Mouse (Mus musculus): ENCODE data around the gene Hist1h2bb. TPM values are rescaled to one million over a fixed set of nuclear protein-coding genes. Genes with fewer than 3 reads are reported as not detected.
"Not testable (repeated sequence)": the region's sequence is repeated elsewhere in the genome, so short reads cannot be mapped to it uniquely, and the experiment has no call there.

The Hist1h2bb gene
- polyA plus RNA-seq, 1 experiment: 2.8 TPM

DNA sequence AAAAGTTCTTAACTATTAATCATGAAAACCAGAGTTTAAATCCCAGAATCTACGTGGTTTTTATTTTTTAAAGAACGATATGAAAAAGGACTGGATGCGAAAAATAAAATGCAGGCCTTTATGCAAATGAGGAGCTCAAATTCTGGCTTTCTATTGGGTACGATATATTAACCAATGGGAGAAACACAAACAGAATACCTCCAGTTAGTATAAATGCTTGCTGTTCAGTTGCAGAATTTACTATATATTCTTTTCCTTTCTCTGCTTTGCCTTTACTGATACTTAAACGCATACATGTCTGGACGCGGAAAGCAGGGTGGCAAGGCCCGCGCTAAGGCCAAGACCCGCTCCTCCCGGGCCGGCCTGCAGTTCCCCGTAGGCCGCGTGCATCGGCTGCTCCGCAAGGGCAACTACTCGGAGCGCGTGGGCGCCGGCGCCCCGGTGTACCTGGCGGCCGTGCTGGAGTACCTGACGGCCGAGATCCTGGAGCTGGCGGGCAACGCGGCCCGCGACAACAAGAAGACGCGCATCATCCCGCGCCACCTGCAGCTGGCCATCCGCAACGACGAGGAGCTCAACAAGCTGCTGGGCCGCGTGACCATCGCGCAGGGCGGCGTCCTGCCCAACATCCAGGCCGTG is 4.4 kb downstream of the Hist1h2bb start, which contains the start of gene Hist1h2ab:
TSS of gene Hist1h2ab (plus strand) at position 288 of the 639 bp plus-strand sequence.
- H3K4me3 ChIP-seq (ENCODE audit: insufficient read depth, poor library complexity, severe bottlenecking): peak within 1 kb of the TSS; percentile 14
- TF ChIP-seq CEBPB (IDR thresholded peaks at IDR 0.05; ENCODE audit: low read depth): peak; percentile 10
- not testable (repeated sequence) for H3K79me2 ChIP-seq (ENCODE audit: control insufficient read depth, insufficient read depth); H3K27me3 ChIP-seq (ENCODE audit: control insufficient read depth, insufficient read depth, insufficient read length); H3K36me3 ChIP-seq (ENCODE audit: control insufficient read depth, insufficient read depth); H3K79me3 ChIP-seq (ENCODE audit: low read depth)
- H3ac ChIP-seq (ENCODE audit: control insufficient read depth, insufficient read length, low read depth): peak within 1 kb of the TSS; percentile 67

GRCm38 (mm10) chr13:23751478-23751956 is 5.0 kb downstream of the Hist1h2bb start:
- no peaks in the 10 kb centered on the region for H3K27me3 ChIP-seq (ENCODE audit: control insufficient read depth, insufficient read depth, insufficient read length)
- no peaks in the 10 kb centered on the region for H3K79me2 ChIP-seq (ENCODE audit: control insufficient read depth, insufficient read depth)
- no peaks in the 10 kb centered on the region for H3K36me3 ChIP-seq (ENCODE audit: control insufficient read depth, insufficient read depth)
- TF ChIP-seq CTCF (IDR thresholded peaks at IDR 0.05; ENCODE audit: control insufficient read depth, insufficient read depth, insufficient read length) (no peak), MYOD1 (IDR thresholded peaks at IDR 0.05; ENCODE audit: control insufficient read depth, insufficient read length, low read depth) (no peak), USF1 (IDR thresholded peaks at IDR 0.05; ENCODE audit: low read depth) (no peak), CEBPB (IDR thresholded peaks at IDR 0.05; ENCODE audit: low read depth) (no peak), FOSL1 (IDR thresholded peaks at IDR 0.05; ENCODE audit: insufficient read depth, low read length, poor library complexity, severe bottlenecking) (no peak), MYOG (IDR thresholded peaks at IDR 0.05; ENCODE audit: control insufficient read depth, extremely low read depth, insufficient read length) (no peak), MAX (IDR thresholded peaks at IDR 0.05) (no peak)
- peak overlapping the region; percentile 67 for H3ac ChIP-seq (ENCODE audit: control insufficient read depth, insufficient read length, low read depth)
- peak overlapping the region; percentile 14 for H3K4me3 ChIP-seq (ENCODE audit: insufficient read depth, poor library complexity, severe bottlenecking)
- H3K79me3 ChIP-seq (ENCODE audit: low read depth): no peaks in the 10 kb centered on the region

- not testable (repeated sequence) for H3K79me3 ChIP-seq (ENCODE audit: low read depth); H3K27me3 ChIP-seq (ENCODE audit: control insufficient read depth, insufficient read depth, insufficient read length); H3K36me3 ChIP-seq (ENCODE audit: control insufficient read depth, insufficient read depth); H3K79me2 ChIP-seq (ENCODE audit: control insufficient read depth, insufficient read depth)
- Histone ChIP-seq H3ac (ENCODE audit: control insufficient read depth, insufficient read length, low read depth) (peak within 1 kb of the TSS; percentile 67), H3K4me3 (ENCODE audit: insufficient read depth, poor library complexity, severe bottlenecking) (peak within 1 kb of the TSS; percentile 14)
Measured at GRCm38 (mm10) chr13:23752067-23752741, 5.7 kb downstream of the Hist1h2bb start, which contains the start of gene Hist1h3b. TSS of gene Hist1h3b (plus strand) at chr13:23752267.

- H3K4me3 ChIP-seq (ENCODE audit: insufficient read depth, poor library complexity, severe bottlenecking): peak overlapping the region; percentile 7
- TF ChIP-seq MYOD1 (IDR thresholded peaks at IDR 0.05; ENCODE audit: control insufficient read depth, insufficient read length, low read depth): no peak
- no peaks in the 10 kb centered on the region for H3K36me3 ChIP-seq (ENCODE audit: control insufficient read depth, insufficient read depth)
- H3K79me3 ChIP-seq (ENCODE audit: low read depth): no peaks in the 10 kb centered on the region
- H3K79me2 ChIP-seq (ENCODE audit: control insufficient read depth, insufficient read depth): no peaks in the 10 kb centered on the region
- peak overlapping the region; percentile 59 for H3ac ChIP-seq (ENCODE audit: control insufficient read depth, insufficient read length, low read depth)
- H3K27me3 ChIP-seq (ENCODE audit: control insufficient read depth, insufficient read depth, insufficient read length): no peaks in the 10 kb centered on the region
Measured at GRCm38 (mm10) chr13:23752742-23753172, 6.2 kb downstream of the Hist1h2bb start.

DNA sequence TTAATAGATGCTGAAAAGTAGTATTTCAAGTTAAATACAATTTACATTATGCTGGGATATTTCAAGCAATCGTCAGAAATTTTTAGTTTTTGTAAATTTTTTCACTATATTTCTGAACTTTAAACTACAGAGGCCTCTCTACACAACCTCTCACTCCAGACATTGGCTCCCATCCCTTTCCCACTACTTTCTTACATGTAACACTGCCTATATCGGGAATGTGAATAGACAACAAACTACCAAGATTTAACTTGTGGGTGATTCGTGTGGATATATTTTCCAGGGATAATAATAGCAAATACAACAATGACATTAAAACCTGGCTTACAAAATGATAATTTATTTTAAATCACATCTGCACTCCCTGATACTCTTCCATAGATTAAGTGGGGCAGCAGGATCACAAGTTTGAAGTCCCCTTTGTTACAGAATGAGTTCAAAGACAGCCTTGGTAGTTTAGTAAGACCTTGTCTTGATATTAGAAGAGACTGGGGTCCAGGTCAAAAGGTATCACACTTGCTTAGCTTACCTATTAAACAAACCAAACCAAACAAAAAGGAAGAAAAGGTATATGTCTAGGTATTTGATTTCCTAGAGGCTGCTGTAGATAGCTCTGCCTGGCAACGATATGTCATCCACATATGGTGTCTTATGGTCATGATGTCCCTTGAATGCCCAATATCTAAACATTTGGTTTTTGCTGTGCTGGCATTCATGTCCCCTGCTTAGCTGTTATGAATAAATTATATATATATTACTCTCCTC is 7.0 kb downstream of the Hist1h2bb start:
- Histone ChIP-seq H3ac (ENCODE audit: control insufficient read depth, insufficient read length, low read depth) (peak overlapping the region; percentile 24), H3K36me3 (ENCODE audit: control insufficient read depth, insufficient read depth) (no peaks in the 10 kb centered on the region), H3K4me3 (ENCODE audit: insufficient read depth, poor library complexity, severe bottlenecking) (no peak overlapping the region), H3K27me3 (ENCODE audit: control insufficient read depth, insufficient read depth, insufficient read length) (no peaks in the 10 kb centered on the region), H3K79me2 (ENCODE audit: control insufficient read depth, insufficient read depth) (no peaks in the 10 kb centered on the region), H3K79me3 (ENCODE audit: low read depth) (no peaks in the 10 kb centered on the region)
- TF ChIP-seq FOSL1 (IDR thresholded peaks at IDR 0.05; ENCODE audit: insufficient read depth, low read length, poor library complexity, severe bottlenecking): no peak
- no peak for TF ChIP-seq MAX (IDR thresholded peaks at IDR 0.05)
- TF ChIP-seq MYOG (IDR thresholded peaks at IDR 0.05; ENCODE audit: control insufficient read depth, extremely low read depth, insufficient read length): no peak
- TF ChIP-seq USF1 (IDR thresholded peaks at IDR 0.05; ENCODE audit: low read depth): no peak
- no peak for TF ChIP-seq CEBPB (IDR thresholded peaks at IDR 0.05; ENCODE audit: low read depth)
- no peak for TF ChIP-seq CTCF (IDR thresholded peaks at IDR 0.05; ENCODE audit: control insufficient read depth, insufficient read depth, insufficient read length)
- no peak for TF ChIP-seq MYOD1 (IDR thresholded peaks at IDR 0.05; ENCODE audit: control insufficient read depth, insufficient read length, low read depth)

- Histone ChIP-seq H3K79me3 (ENCODE audit: low read depth) (no peaks in the 10 kb centered on the region), H3ac (ENCODE audit: control insufficient read depth, insufficient read length, low read depth) (no peak overlapping the region)
- TF ChIP-seq CTCF (IDR thresholded peaks at IDR 0.05; ENCODE audit: control insufficient read depth, insufficient read depth, insufficient read length) (no peak), CEBPB (IDR thresholded peaks at IDR 0.05; ENCODE audit: low read depth) (no peak), USF1 (IDR thresholded peaks at IDR 0.05; ENCODE audit: low read depth) (no peak), MYOD1 (IDR thresholded peaks at IDR 0.05; ENCODE audit: control insufficient read depth, insufficient read length, low read depth) (no peak), MYOG (IDR thresholded peaks at IDR 0.05; ENCODE audit: control insufficient read depth, extremely low read depth, insufficient read length) (no peak), MAX (IDR thresholded peaks at IDR 0.05) (no peak), FOSL1 (IDR thresholded peaks at IDR 0.05; ENCODE audit: insufficient read depth, low read length, poor library complexity, severe bottlenecking) (no peak)
Measured at GRCm38 (mm10) chr13:23755000-23755399, 8.5 kb downstream of the Hist1h2bb start.

More at GRCm38 (mm10) chr13:23755000-23755399, 8.5 kb downstream of the Hist1h2bb start:
- Histone ChIP-seq H3K79me2 (ENCODE audit: control insufficient read depth, insufficient read depth) (no peaks in the 10 kb centered on the region), H3K27me3 (ENCODE audit: control insufficient read depth, insufficient read depth, insufficient read length) (no peaks in the 10 kb centered on the region), H3K4me3 (ENCODE audit: insufficient read depth, poor library complexity, severe bottlenecking) (no peak overlapping the region), H3K36me3 (ENCODE audit: control insufficient read depth, insufficient read depth) (no peaks in the 10 kb centered on the region)
